Mouse (Mus musculus): ENCODE measurements around the gene Ybx3.

Ybx3 gene

DNA sequence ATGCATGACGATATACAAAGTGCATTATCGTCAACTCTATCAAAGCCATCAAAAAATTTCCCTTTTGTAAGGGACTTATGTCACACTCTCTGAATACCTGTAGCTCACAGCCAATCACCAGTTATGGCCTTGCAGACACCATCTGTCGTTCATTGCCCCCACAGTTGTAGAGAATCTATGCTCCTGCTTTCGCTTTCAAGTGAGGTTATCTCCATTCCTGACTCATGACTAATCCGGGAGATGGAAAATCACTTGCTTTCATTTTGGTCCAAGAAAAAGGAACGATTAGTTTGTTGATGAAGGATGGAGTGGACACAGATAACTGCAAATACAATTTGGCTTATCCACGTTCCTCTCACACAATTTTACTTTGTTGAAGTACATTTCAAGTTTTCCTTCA lies 43.9 kb downstream of the Ybx3 start:
- no peak for ATAC-seq (ENCODE audit: insufficient number of reproducible peaks, low FRiP score, low TSS enrichment)

GRCm38 (mm10) chr6:131340082-131340481 lies 48.2 kb downstream of the Ybx3 start:
- ATAC-seq (ENCODE audit: insufficient number of reproducible peaks, low FRiP score, low TSS enrichment) = no peak

DNA sequence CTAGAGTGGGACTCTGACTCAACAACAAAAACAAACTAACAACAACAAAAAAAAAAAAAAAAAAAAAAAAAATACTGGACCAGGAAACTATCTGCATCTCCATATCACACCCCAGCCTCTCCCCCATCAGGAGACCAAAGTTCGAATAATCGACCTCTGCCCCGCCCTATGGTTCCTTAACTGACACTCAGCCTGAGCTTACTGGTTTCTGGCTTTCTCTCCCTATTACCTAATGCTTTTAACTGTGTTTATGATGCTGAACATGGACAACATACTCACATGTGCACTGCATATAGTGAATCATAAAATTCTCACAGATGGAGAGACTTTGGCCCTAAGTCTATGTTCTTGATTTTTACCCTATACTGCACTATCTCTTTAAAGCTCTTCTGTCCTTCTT lies 49.0 kb downstream of the Ybx3 start:
- no peak for ATAC-seq (ENCODE audit: insufficient number of reproducible peaks, low FRiP score, low TSS enrichment)

GRCm38 (mm10) chr6:131338787-131339186 lies 49.5 kb downstream of the Ybx3 start:
- ATAC-seq (ENCODE audit: insufficient number of reproducible peaks, low FRiP score, low TSS enrichment) = no peak

DNA sequence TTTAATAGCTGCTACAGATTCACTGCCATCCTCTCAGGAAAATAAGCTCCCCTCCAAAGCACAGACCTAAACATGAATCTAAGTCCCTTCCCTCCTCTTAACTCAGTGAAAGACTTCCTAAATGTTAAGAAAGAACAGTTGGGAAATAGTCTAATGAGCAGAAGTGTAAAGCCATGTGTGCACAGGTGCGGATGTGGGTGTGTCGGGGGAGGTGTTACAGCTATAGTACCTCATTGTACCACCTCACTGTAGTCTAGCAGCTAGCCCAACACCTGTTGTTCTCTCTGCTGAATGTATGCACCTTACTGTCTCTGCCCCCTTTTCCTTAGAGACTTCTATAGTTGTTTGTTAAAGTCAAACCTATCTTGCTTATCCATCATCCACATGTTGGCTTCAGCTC lies 61.2 kb downstream of the Ybx3 start:
- ATAC-seq (ENCODE audit: insufficient number of reproducible peaks, low FRiP score, low TSS enrichment) = no peak

- no peak for ATAC-seq (ENCODE audit: insufficient number of reproducible peaks, low FRiP score, low TSS enrichment)
These were observed 66.2 kb downstream of the Ybx3 start for GRCm38 (mm10) chr6:131321854-131322639.

- no peak for ATAC-seq (ENCODE audit: insufficient number of reproducible peaks, low FRiP score, low TSS enrichment)
These were observed 71.8 kb downstream of the Ybx3 start for GRCm38 (mm10) chr6:131316155-131317101.

Data from cerebellum, adult (tissue).